Mouse (Mus musculus) brain, adult 2 months (tissue): ENCODE measurements at regions not wholly inside any gene's neighbourhood (a gene's known extent, or its start where the extent isn't known, plus 50 kb on each side); places are given as distances from the start of the nearest gene placed in this dataset.

Source experiments
- DNase-seq: peaks from one replicate; pipeline ENCODE4 v3.0.0; 2011; ENCODE audit warnings: low read depth, low spot score

GRCm38 (mm10) chr10:66857330-66857729, 238.6 kb upstream of the Jmjd1c start:
- no peak for DNase-seq

GRCm38 (mm10) chr10:66861421-66861820, 234.5 kb upstream of the Jmjd1c start:
- no peak for DNase-seq

- DNase-seq, result peak; percentile 66
Observed at GRCm38 (mm10) chr10:66864161-66864862, 231.6 kb upstream of the Jmjd1c start.

GRCm38 (mm10) chr10:66865010-66865582, 230.8 kb upstream of the Jmjd1c start:
- DNase-seq, result no peak

GRCm38 (mm10) chr10:66871133-66871664, 224.7 kb upstream of the Jmjd1c start:
- DNase-seq, result no peak

- no peak for DNase-seq
Observed at GRCm38 (mm10) chr10:66871673-66872072, 224.3 kb upstream of the Jmjd1c start.

GRCm38 (mm10) chr10:66873468-66873867, 222.5 kb upstream of the Jmjd1c start:
- peak; percentile 7 for DNase-seq

GRCm38 (mm10) chr10:66879071-66879470, 216.9 kb upstream of the Jmjd1c start:
- peak; percentile 41 for DNase-seq

- DNase-seq, result peak; percentile 48
Observed at GRCm38 (mm10) chr10:66882825-66883224, 213.1 kb upstream of the Jmjd1c start.

- no peak for DNase-seq
Observed at GRCm38 (mm10) chr10:66885575-66885974, 210.3 kb upstream of the Jmjd1c start.

- peak; percentile 73 for DNase-seq
Observed at GRCm38 (mm10) chr10:66889786-66890555, 206.0 kb upstream of the Jmjd1c start.

GRCm38 (mm10) chr10:66891811-66892210, 204.1 kb upstream of the Jmjd1c start:
- no peak for DNase-seq

- no peak for DNase-seq
Observed at GRCm38 (mm10) chr10:66893836-66894235, 202.1 kb upstream of the Jmjd1c start.

GRCm38 (mm10) chr10:66896698-66897622, 199.0 kb upstream of the Jmjd1c start:
- peak; percentile 34 for DNase-seq

- DNase-seq, result no peak
Observed at GRCm38 (mm10) chr10:66899724-66900123, 196.2 kb upstream of the Jmjd1c start.

- DNase-seq, result peak; percentile 24
Observed at GRCm38 (mm10) chr10:66900781-66901180, 195.1 kb upstream of the Jmjd1c start.

GRCm38 (mm10) chr10:66901873-66902272, 194.1 kb upstream of the Jmjd1c start:
- no peak for DNase-seq

GRCm38 (mm10) chr10:66904552-66905367, 191.2 kb upstream of the Jmjd1c start:
- DNase-seq, result peak; percentile 57

- no peak for DNase-seq
Observed at GRCm38 (mm10) chr10:66907842-66908241, 188.1 kb upstream of the Jmjd1c start.

- DNase-seq, result peak; percentile 88
Observed at GRCm38 (mm10) chr10:66909204-66909889, 186.6 kb upstream of the Jmjd1c start.
